Mouse (Mus musculus): ENCODE results near the gene Vmn1r85. TPM values are rescaled to one million over a fixed set of nuclear protein-coding genes. Genes with fewer than 3 reads are reported as not detected.
"Not testable (repeated sequence)": the region's sequence is repeated elsewhere in the genome, so short reads cannot be mapped to it uniquely, and the experiment has no call there.

The Vmn1r85 gene
- polyA plus RNA-seq, 1 experiment, result 0.22 TPM

DNA sequence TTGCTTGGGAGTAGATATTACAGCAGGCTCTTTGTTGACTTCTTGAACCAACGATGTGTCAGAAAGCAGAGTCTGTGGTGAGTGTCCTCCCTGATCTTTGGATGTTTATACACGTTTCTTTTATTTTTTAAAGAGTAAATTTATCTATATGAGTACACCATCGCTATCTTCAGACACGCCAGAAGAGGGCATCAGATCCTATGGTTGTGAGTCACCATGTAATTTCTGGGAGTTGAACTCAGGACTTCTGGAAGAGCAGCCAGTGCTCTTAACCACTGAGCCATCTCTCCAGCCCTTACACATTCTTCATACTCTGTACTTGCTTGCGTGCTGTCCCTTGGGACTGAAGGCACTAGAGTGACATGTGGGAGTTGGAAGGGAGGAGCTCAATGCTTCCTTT is 22.7 kb downstream of the Vmn1r85 start:
- Histone ChIP-seq H3K36me3 (ENCODE audit: control insufficient read depth, insufficient read depth, low read length, poor library complexity, severe bottlenecking) (no peaks in the 10 kb centered on the region), H3K27ac (ENCODE audit: insufficient read depth, low read length) (no peak overlapping the region), H3K4me3 (ENCODE audit: low read depth, low read length) (no peak overlapping the region), H3K9me3 (replicated peaks; ENCODE audit: control insufficient read depth, insufficient read depth, low read length, poor library complexity, severe bottlenecking) (no peaks in the 10 kb centered on the region), H3K27me3 (ENCODE audit: control insufficient read depth, insufficient read depth, low read length, poor library complexity, severe bottlenecking) (no peaks in the 10 kb centered on the region), H3K9ac (ENCODE audit: low read depth, poor library complexity, severe bottlenecking) (no peak overlapping the region), H3K4me1 (ENCODE audit: control insufficient read depth, insufficient read depth, low read length) (no peaks in the 10 kb centered on the region)
- TF ChIP-seq POLR2A (IDR thresholded peaks at IDR 0.05; ENCODE audit: insufficient read depth, low read length), result no peak
- peak; percentile 4 for TF ChIP-seq CTCF (IDR thresholded peaks at IDR 0.05; ENCODE audit: low read depth, low read length)

DNA sequence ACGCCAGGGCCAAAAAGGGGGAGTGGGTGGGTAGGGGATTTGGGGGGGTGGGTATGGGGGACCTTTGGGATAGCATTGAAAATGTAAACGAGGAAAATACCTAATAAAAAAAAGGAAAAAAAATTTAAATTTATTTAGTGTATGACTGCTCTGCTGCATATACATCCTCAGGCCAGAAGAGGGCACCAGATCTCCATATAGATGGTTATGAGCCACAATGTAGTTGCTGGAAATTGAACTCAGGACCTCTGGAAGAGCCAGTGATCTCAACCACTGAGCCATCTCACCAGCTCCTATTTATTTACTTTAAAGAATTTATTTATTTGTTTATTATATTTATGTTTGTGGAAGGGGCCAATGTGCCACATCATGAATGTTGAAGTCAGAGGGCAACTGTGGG is 31.6 kb downstream of the Vmn1r85 start:
- peak; percentile 0 for TF ChIP-seq CTCF (IDR thresholded peaks at IDR 0.05; ENCODE audit: low read depth, low read length)
- not testable (repeated sequence) for H3K9me3 ChIP-seq (replicated peaks; ENCODE audit: control insufficient read depth, insufficient read depth, low read length, poor library complexity, severe bottlenecking); H3K4me1 ChIP-seq (ENCODE audit: control insufficient read depth, insufficient read depth, low read length); H3K27ac ChIP-seq (ENCODE audit: insufficient read depth, low read length); H3K36me3 ChIP-seq (ENCODE audit: control insufficient read depth, insufficient read depth, low read length, poor library complexity, severe bottlenecking); H3K4me3 ChIP-seq (ENCODE audit: low read depth, low read length); H3K9ac ChIP-seq (ENCODE audit: low read depth, poor library complexity, severe bottlenecking); H3K27me3 ChIP-seq (ENCODE audit: control insufficient read depth, insufficient read depth, low read length, poor library complexity, severe bottlenecking)

DNA sequence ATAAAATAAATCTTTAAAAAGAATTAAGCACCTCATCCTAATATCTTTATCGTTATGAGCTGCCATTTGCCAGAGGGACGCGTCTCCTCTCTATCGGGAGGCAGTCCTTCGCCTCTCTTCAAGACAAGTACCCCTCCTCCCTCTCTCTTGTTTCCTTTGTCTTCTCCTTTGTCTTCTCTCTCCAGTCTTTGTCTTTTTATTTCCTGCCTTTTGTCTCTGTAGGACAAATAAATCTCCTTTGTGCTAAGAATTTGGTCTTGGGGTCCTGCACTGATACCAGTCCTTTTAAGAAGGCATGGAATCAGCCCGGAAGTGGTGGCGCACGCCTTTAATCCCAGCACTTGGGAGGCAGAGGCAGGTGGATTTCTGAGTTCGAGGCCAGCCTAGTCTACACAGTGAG is 35.4 kb downstream of the Vmn1r85 start:
- TF ChIP-seq CTCF (IDR thresholded peaks at IDR 0.05; ENCODE audit: low read depth, low read length) (no peak), EP300 (IDR thresholded peaks at IDR 0.05; ENCODE audit: insufficient read depth, low read depth, low read length) (no peak), POLR2A (IDR thresholded peaks at IDR 0.05; ENCODE audit: insufficient read depth, low read length) (no peak)
- Histone ChIP-seq H3K4me3 (ENCODE audit: low read depth, low read length) (no peak overlapping the region), H3K36me3 (ENCODE audit: control insufficient read depth, insufficient read depth, low read length, poor library complexity, severe bottlenecking) (no peaks in the 10 kb centered on the region), H3K9ac (ENCODE audit: low read depth, poor library complexity, severe bottlenecking) (no peak overlapping the region), H3K27ac (ENCODE audit: insufficient read depth, low read length) (0 out of 2 replicates have a peak overlapping the region, but pooled peaks have one; percentile 25), H3K27me3 (ENCODE audit: control insufficient read depth, insufficient read depth, low read length, poor library complexity, severe bottlenecking) (no peaks in the 10 kb centered on the region), H3K4me1 (ENCODE audit: control insufficient read depth, insufficient read depth, low read length) (peaks cover 2% of the 10 kb centered on the region), H3K9me3 (replicated peaks; ENCODE audit: control insufficient read depth, insufficient read depth, low read length, poor library complexity, severe bottlenecking) (no peaks in the 10 kb centered on the region)

- Histone ChIP-seq H3K4me1 (ENCODE audit: control insufficient read depth, insufficient read depth, low read length) (peaks cover 2% of the 10 kb centered on the region), H3K27me3 (ENCODE audit: control insufficient read depth, insufficient read depth, low read length, poor library complexity, severe bottlenecking) (no peaks in the 10 kb centered on the region), H3K9me3 (replicated peaks; ENCODE audit: control insufficient read depth, insufficient read depth, low read length, poor library complexity, severe bottlenecking) (no peaks in the 10 kb centered on the region), H3K4me3 (ENCODE audit: low read depth, low read length) (no peak overlapping the region), H3K9ac (ENCODE audit: low read depth, poor library complexity, severe bottlenecking) (no peak overlapping the region), H3K36me3 (ENCODE audit: control insufficient read depth, insufficient read depth, low read length, poor library complexity, severe bottlenecking) (no peaks in the 10 kb centered on the region), H3K27ac (ENCODE audit: insufficient read depth, low read length) (no peak overlapping the region)
- TF ChIP-seq EP300 (IDR thresholded peaks at IDR 0.05; ENCODE audit: insufficient read depth, low read depth, low read length) (0 out of 2 replicates have a peak, but pooled peaks have one; percentile 25), CTCF (IDR thresholded peaks at IDR 0.05; ENCODE audit: low read depth, low read length) (peak; percentile 66), POLR2A (IDR thresholded peaks at IDR 0.05; ENCODE audit: insufficient read depth, low read length) (no peak)
Measured at GRCm38 (mm10) chr7:13056913-13057700, 37.9 kb downstream of the Vmn1r85 start.

DNA sequence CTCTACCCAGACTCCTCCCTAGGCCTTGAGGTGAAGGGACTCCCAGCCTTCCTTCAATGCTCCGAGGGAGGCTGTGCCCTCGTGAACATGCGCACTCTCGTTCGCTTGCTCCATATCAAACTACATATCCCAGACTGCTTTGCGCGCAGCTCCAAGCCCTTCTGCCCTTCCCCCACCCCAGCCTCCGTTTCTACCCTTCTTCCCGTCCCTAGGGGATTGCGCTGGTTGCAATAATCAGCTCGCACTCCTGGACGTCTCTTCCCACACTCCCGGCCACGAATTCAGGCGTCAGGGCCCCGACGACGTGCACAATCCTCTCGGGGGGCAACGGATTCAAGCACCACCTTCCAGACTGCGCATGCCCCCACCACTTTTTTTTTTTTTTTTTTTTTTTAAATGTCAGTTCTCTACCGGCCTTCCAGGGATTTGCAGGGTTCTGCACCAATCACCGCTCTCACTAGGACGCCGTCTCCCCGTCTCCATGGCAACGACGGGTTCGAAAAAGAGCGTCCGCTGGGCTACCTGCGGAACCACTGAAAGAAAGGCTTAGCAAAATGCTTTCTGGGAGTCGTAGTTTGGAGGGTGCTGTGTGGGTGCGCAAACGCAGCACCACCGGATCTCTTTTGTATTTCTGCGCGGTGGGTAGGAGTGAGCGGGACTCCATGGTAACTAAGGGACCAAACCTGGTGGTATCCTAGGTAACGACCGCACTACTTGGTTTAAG is 40.5 kb downstream of the Vmn1r85 start, which contains the start of gene Mzf1:
Gene Mzf1 (minus strand): TSS at position 478 of the 724 bp plus-strand sequence.
- TF ChIP-seq CTCF (IDR thresholded peaks at IDR 0.05; ENCODE audit: low read depth, low read length) (no peak), POLR2A (IDR thresholded peaks at IDR 0.05; ENCODE audit: insufficient read depth, low read length) (peak; percentile 23), EP300 (IDR thresholded peaks at IDR 0.05; ENCODE audit: insufficient read depth, low read depth, low read length) (no peak)
- Histone ChIP-seq H3K4me3 (ENCODE audit: low read depth, low read length) (peak within 1 kb of the TSS; percentile 95), H3K27ac (ENCODE audit: insufficient read depth, low read length) (peak within 1 kb of the TSS; percentile 69), H3K27me3 (ENCODE audit: control insufficient read depth, insufficient read depth, low read length, poor library complexity, severe bottlenecking) (no peaks in the 10 kb centered on the region), H3K36me3 (ENCODE audit: control insufficient read depth, insufficient read depth, low read length, poor library complexity, severe bottlenecking) (no peaks in the 10 kb centered on the region), H3K9ac (ENCODE audit: low read depth, poor library complexity, severe bottlenecking) (peak within 1 kb of the TSS; percentile 50), H3K4me1 (ENCODE audit: control insufficient read depth, insufficient read depth, low read length) (peaks cover 2% of the 10 kb centered on the region), H3K9me3 (replicated peaks; ENCODE audit: control insufficient read depth, insufficient read depth, low read length, poor library complexity, severe bottlenecking) (no peaks in the 10 kb centered on the region)

GRCm38 (mm10) chr7:13053961-13054286 is 41.0 kb downstream of the Vmn1r85 start:
- Histone ChIP-seq H3K27ac (ENCODE audit: insufficient read depth, low read length) (no peak overlapping the region), H3K4me3 (ENCODE audit: low read depth, low read length) (peak overlapping the region; percentile 95), H3K36me3 (ENCODE audit: control insufficient read depth, insufficient read depth, low read length, poor library complexity, severe bottlenecking) (no peaks in the 10 kb centered on the region)

More at GRCm38 (mm10) chr7:13053961-13054286, 41.0 kb downstream of the Vmn1r85 start:
- H3K27me3 ChIP-seq (ENCODE audit: control insufficient read depth, insufficient read depth, low read length, poor library complexity, severe bottlenecking), result no peaks in the 10 kb centered on the region
- H3K9me3 ChIP-seq (replicated peaks; ENCODE audit: control insufficient read depth, insufficient read depth, low read length, poor library complexity, severe bottlenecking), result no peaks in the 10 kb centered on the region
- TF ChIP-seq CTCF (IDR thresholded peaks at IDR 0.05; ENCODE audit: low read depth, low read length) (no peak), EP300 (IDR thresholded peaks at IDR 0.05; ENCODE audit: insufficient read depth, low read depth, low read length) (no peak), POLR2A (IDR thresholded peaks at IDR 0.05; ENCODE audit: insufficient read depth, low read length) (no peak)
- peak overlapping the region; percentile 50 for H3K9ac ChIP-seq (ENCODE audit: low read depth, poor library complexity, severe bottlenecking)
- H3K4me1 ChIP-seq (ENCODE audit: control insufficient read depth, insufficient read depth, low read length), result peaks cover 2% of the 10 kb centered on the region
